Mouse (Mus musculus) bone marrow macrophage, adult 2 months (primary cell): ENCODE data around the gene Kcne3.

Source experiments
- CTCF ChIP-seq: IDR thresholded peaks from 2 replicates; pipeline ENCODE4 v1.5.1; 2012; ENCODE audit warnings: low read depth, mild to moderate bottlenecking, low read length, moderate library complexity
- POLR2A ChIP-seq: IDR thresholded peaks from 2 replicates; pipeline ENCODE4 v1.6.1; 2012; ENCODE audit warnings: mild to moderate bottlenecking, low read depth, low read length, borderline replicate concordance

DNA sequence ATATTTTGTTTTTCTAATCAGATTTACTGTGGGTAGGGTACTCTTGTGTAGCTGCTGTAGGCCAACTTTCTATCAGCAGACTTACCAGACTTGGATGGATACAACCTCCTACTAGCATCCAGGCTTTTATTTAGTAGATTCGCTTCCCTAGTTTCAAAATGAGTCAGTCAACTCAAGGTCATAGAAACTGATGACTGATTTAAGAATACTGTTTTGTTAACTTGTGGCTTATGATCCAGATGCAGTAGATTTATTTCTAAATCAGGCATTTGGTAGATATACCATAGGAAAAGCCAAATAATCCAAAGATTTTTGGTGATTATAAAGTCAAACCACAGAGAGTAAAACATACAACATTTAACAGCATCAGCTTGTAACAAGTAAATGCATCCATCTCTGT, 54.3 kb downstream of the Kcne3 start:
- TF ChIP-seq CTCF: no peak
- no peak for TF ChIP-seq POLR2A
